Mouse (Mus musculus) intestine, postnatal 0 days (tissue): ENCODE data around the gene Trabd2b. TPM values are rescaled to one million over a fixed set of nuclear protein-coding genes. Genes with fewer than 3 reads are reported as not detected.

ENCODE experiments used
- ATAC-seq: fragments of 200-750 bp; cut with Nextera tagmentation; 2 replicates; pipeline ENCODE4 v1.8.0; 2017; ENCODE audit warnings: mild to moderate bottlenecking, moderate TSS enrichment, moderate library complexity
- H3K27ac ChIP-seq: fragments of 300-500 bp; sonication (generic); 2 replicates; pipeline ENCODE4 v1.5.1; 2014; ENCODE audit warnings: mild to moderate bottlenecking, low read depth, low read length, moderate library complexity
- H3K27me3 ChIP-seq: fragments of 300-500 bp; sonication (generic); replicated peaks from 2 replicates; pipeline ENCODE4 v1.6.1; 2014; ENCODE audit warnings: low read length, mixed read lengths; ENCODE audit not compliant: control insufficient read depth, insufficient read depth
- H3K36me3 ChIP-seq: fragments of 300-500 bp; sonication (generic); 2 replicates; pipeline ENCODE4 v1.6.1; 2014; ENCODE audit warnings: mild to moderate bottlenecking, moderate library complexity; ENCODE audit not compliant: control insufficient read depth, insufficient read depth
- H3K4me1 ChIP-seq: fragments of 300-500 bp; sonication (generic); replicated peaks from 2 replicates; pipeline ENCODE4 v1.6.1; 2014; ENCODE audit warnings: antibody characterized with exemption, low read length, mixed read lengths; ENCODE audit not compliant: control insufficient read depth, insufficient read depth
- H3K4me2 ChIP-seq: fragments of 300-500 bp; sonication (generic); replicated peaks from 2 replicates; pipeline ENCODE4 v1.6.1; 2014; ENCODE audit warnings: low read depth, mild to moderate bottlenecking, moderate library complexity
- H3K4me3 ChIP-seq: fragments of 300-500 bp; sonication (generic); 2 replicates; pipeline ENCODE4 v1.5.1; 2014; ENCODE audit warnings: low read depth, low read length
- H3K9ac ChIP-seq: fragments of 300-500 bp; sonication (generic); 2 replicates; pipeline ENCODE4 v1.6.1; 2014; ENCODE audit warnings: mild to moderate bottlenecking, low read depth, low read length
- H3K9me3 ChIP-seq: fragments of 300-500 bp; sonication (generic); 2 replicates; pipeline ENCODE4 v1.6.1; 2016; ENCODE audit warnings: mixed run types; ENCODE audit not compliant: control insufficient read depth
- CTCF ChIP-seq: sonication (generic); IDR thresholded peaks from 2 replicates; pipeline ENCODE4 v1.5.1; 2016; ENCODE audit warnings: low read depth, mild to moderate bottlenecking, control low read depth, antibody characterized with exemption, moderate library complexity
- WGBS: fragments of 180-500 bp; shearing (Covaris S2); extraction: QIAGEN DNeasy Blood & Tissue Kit; methylation state at CpG from one replicate; pipeline ENCODE4 v1.1.7; 2014; 5-methylcytosine and 5-hydroxymethylcytosine counted together
- polyA plus RNA-seq: library from polyadenylated mRNA; unstranded; fragments of >200 nt; fragmentation: Nextera tagmentation; extraction: Ambion mirVana; gene quantifications from 2 replicates; pipeline ENCODE4 v1.2.1, GENCODE M21; 2015

Trabd2b gene
- polyA plus RNA-seq, 1 experiment from 2014 or later, result 0.20 TPM

- WGBS, result 87% methylated on average over 3 of the region's 3 CpGs
- H3K36me3 ChIP-seq, result no peaks in the 10 kb centered on the region
- no peak overlapping the region for H3K4me2 ChIP-seq
- no peaks in the 10 kb centered on the region for H3K9me3 ChIP-seq
- H3K4me3 ChIP-seq, result no peak overlapping the region
- no peak overlapping the region for H3K27ac ChIP-seq
- H3K4me1 ChIP-seq, result no peaks in the 10 kb centered on the region
- no peaks in the 10 kb centered on the region for H3K27me3 ChIP-seq
- TF ChIP-seq CTCF, result no peak
- no peak for ATAC-seq
- no peak overlapping the region for H3K9ac ChIP-seq
Measured at GRCm38 (mm10) chr4:114453101-114453500, 46.6 kb downstream of the Trabd2b start.

GRCm38 (mm10) chr4:114454016-114454415, 47.5 kb downstream of the Trabd2b start:
- no peak overlapping the region for H3K27ac ChIP-seq
- H3K9ac ChIP-seq, result no peak overlapping the region
- no peak overlapping the region for H3K4me3 ChIP-seq
- no peaks in the 10 kb centered on the region for H3K9me3 ChIP-seq
- no peaks in the 10 kb centered on the region for H3K27me3 ChIP-seq
- WGBS, result 77% methylated on average over 4 of the region's 4 CpGs
- no peak for TF ChIP-seq CTCF
- H3K4me1 ChIP-seq, result no peaks in the 10 kb centered on the region
- H3K4me2 ChIP-seq, result no peak overlapping the region
- no peaks in the 10 kb centered on the region for H3K36me3 ChIP-seq
- 0 out of 2 replicates have a peak, but pooled peaks have one; percentile 57 for ATAC-seq

- ATAC-seq, result 0 out of 2 replicates have a peak, but pooled peaks have one; percentile 21
- Histone ChIP-seq H3K9ac (no peak overlapping the region), H3K9me3 (no peaks in the 10 kb centered on the region), H3K27me3 (no peaks in the 10 kb centered on the region), H3K4me1 (no peaks in the 10 kb centered on the region), H3K4me2 (no peak overlapping the region), H3K27ac (no peak overlapping the region), H3K36me3 (no peaks in the 10 kb centered on the region), H3K4me3 (no peak overlapping the region)
- TF ChIP-seq CTCF, result no peak
- WGBS, result 78% methylated on average over 3 of the region's 3 CpGs
Measured at GRCm38 (mm10) chr4:114454495-114455186, 48.1 kb downstream of the Trabd2b start.

- H3K4me2 ChIP-seq, result no peak overlapping the region
- WGBS, result 68% methylated on average over 2 of the region's 2 CpGs
- no peaks in the 10 kb centered on the region for H3K27me3 ChIP-seq
- no peaks in the 10 kb centered on the region for H3K36me3 ChIP-seq
- H3K4me1 ChIP-seq, result no peaks in the 10 kb centered on the region
- H3K9me3 ChIP-seq, result no peaks in the 10 kb centered on the region
- H3K9ac ChIP-seq, result no peak overlapping the region
- no peak overlapping the region for H3K4me3 ChIP-seq
- no peak overlapping the region for H3K27ac ChIP-seq
- ATAC-seq, result peak; percentile 62
- no peak for TF ChIP-seq CTCF
Measured at GRCm38 (mm10) chr4:114457111-114457510, 50.6 kb downstream of the Trabd2b start.

GRCm38 (mm10) chr4:114459591-114459990, 53.1 kb downstream of the Trabd2b start:
- H3K27ac ChIP-seq, result no peak overlapping the region
- TF ChIP-seq CTCF, result no peak
- no peak for ATAC-seq
- H3K36me3 ChIP-seq, result no peaks in the 10 kb centered on the region
- H3K9ac ChIP-seq, result no peak overlapping the region
- H3K9me3 ChIP-seq, result no peaks in the 10 kb centered on the region
- no peaks in the 10 kb centered on the region for H3K4me1 ChIP-seq
- no peak overlapping the region for H3K4me2 ChIP-seq
- WGBS, result 76% methylated on average over 5 of the region's 5 CpGs
- no peak overlapping the region for H3K4me3 ChIP-seq
- no peaks in the 10 kb centered on the region for H3K27me3 ChIP-seq

GRCm38 (mm10) chr4:114460401-114460800, 53.9 kb downstream of the Trabd2b start:
- 80% methylated on average over 5 of the region's 5 CpGs for WGBS
- Histone ChIP-seq H3K4me1 (no peaks in the 10 kb centered on the region), H3K36me3 (no peaks in the 10 kb centered on the region), H3K4me3 (no peak overlapping the region), H3K9ac (no peak overlapping the region), H3K27me3 (no peaks in the 10 kb centered on the region), H3K9me3 (no peaks in the 10 kb centered on the region), H3K4me2 (no peak overlapping the region), H3K27ac (no peak overlapping the region)
- ATAC-seq, result no peak
- no peak for TF ChIP-seq CTCF
